Comparison of ENCODE assay signal across 8 mouse cellular contexts in genomic region chr3:68575636-68576340, GRCm38 (mm10).
DNase-seq lines count a peak whose midpoint lies in the region; ATAC-seq and TF ChIP-seq lines count a peak whose summit lies in the region.

No protein-coding gene starts in this region.

- peaks cover 39% of the 10 kb centered on the region for H3K4me1 ChIP-seq in limb, embryonic 12.5 days (replicated peaks)
- peaks cover 32% of the 10 kb centered on the region for H3K4me1 ChIP-seq in limb, embryonic 10.5 days
- peaks cover 46% of the 10 kb centered on the region for H3K4me1 ChIP-seq in forebrain, embryonic 14.5 days (ENCODE audit: control insufficient read depth, insufficient read depth, low read length)
- H3K4me1 ChIP-seq in midbrain, postnatal 0 days (ENCODE audit: insufficient read depth, low read length): peaks cover 19% of the 10 kb centered on the region

- H3K36me3 ChIP-seq in limb, embryonic 12.5 days: no peaks in the 10 kb centered on the region
- no peaks in the 10 kb centered on the region for H3K36me3 ChIP-seq in limb, embryonic 10.5 days
- H3K36me3 ChIP-seq in forebrain, embryonic 14.5 days (ENCODE audit: control insufficient read depth, insufficient read depth, low read length): no peaks in the 10 kb centered on the region
- H3K36me3 ChIP-seq in midbrain, postnatal 0 days (ENCODE audit: insufficient read depth, low read length): no peaks in the 10 kb centered on the region

- 68% methylated on average over 10 of the region's 10 CpGs for WGBS in limb, embryonic 12.5 days
- 68% methylated on average over 10 of the region's 10 CpGs for WGBS in limb, embryonic 10.5 days
- WGBS in forebrain, embryonic 14.5 days: 33% methylated on average over 10 of the region's 10 CpGs
- WGBS in midbrain, postnatal 0 days: 49% methylated on average over 10 of the region's 10 CpGs

- 0 out of 2 replicates have a peak, but pooled peaks cover 5% of the 10 kb centered on the region for H3K27me3 ChIP-seq in limb, embryonic 12.5 days
- peaks cover 13% of the 10 kb centered on the region; the same call in 1 of the 2 replicates for H3K27me3 ChIP-seq in limb, embryonic 10.5 days (ENCODE audit: low read depth, poor library complexity, severe bottlenecking)
- H3K27me3 ChIP-seq in forebrain, embryonic 14.5 days (replicated peaks; ENCODE audit: control insufficient read depth, insufficient read depth, low read length): no peaks in the 10 kb centered on the region
- H3K27me3 ChIP-seq in midbrain, postnatal 0 days (ENCODE audit: insufficient read depth, low read length): no peaks in the 10 kb centered on the region

- no peak overlapping the region for H3K9ac ChIP-seq in limb, embryonic 12.5 days (replicated peaks)
- H3K9ac ChIP-seq in forebrain, embryonic 14.5 days (ENCODE audit: low read length): 0 out of 2 replicates have a peak overlapping the region, but pooled peaks have one; percentile 0
- 0 out of 2 replicates have a peak overlapping the region, but pooled peaks have one; percentile 29 for H3K9ac ChIP-seq in midbrain, postnatal 0 days (replicated peaks; ENCODE audit: low read length, poor library complexity, severe bottlenecking)

- peak; percentile 57 for ATAC-seq in cerebellum, adult (ENCODE audit: insufficient number of reproducible peaks, low FRiP score, low TSS enrichment)
- ATAC-seq in limb, embryonic 12.5 days (ENCODE audit: insufficient number of reproducible peaks, insufficient read depth, low FRiP score, low TSS enrichment, low read depth): no peak
- no peak for ATAC-seq in forebrain, embryonic 14.5 days
- no peak for ATAC-seq in midbrain, postnatal 0 days (ENCODE audit: low FRiP score)
- no peak for ATAC-seq in megakaryocyte-erythroid progenitor cell, adult 5-6 weeks (replicated peaks; ENCODE audit: low FRiP score, low TSS enrichment, poor library complexity, severe bottlenecking)

- H3K4me2 ChIP-seq in limb, embryonic 12.5 days: peak overlapping the region; percentile 29; the same call in 1 of the 2 replicates
- H3K4me2 ChIP-seq in forebrain, embryonic 14.5 days (ENCODE audit: low read length): peak overlapping the region; percentile 71
- H3K4me2 ChIP-seq in midbrain, postnatal 0 days (ENCODE audit: low read depth, low read length, poor library complexity, severe bottlenecking): peak overlapping the region; percentile 54

- H3K9me3 ChIP-seq in limb, embryonic 12.5 days: no peaks in the 10 kb centered on the region
- H3K9me3 ChIP-seq in limb, embryonic 10.5 days (replicated peaks): no peaks in the 10 kb centered on the region
- no peaks in the 10 kb centered on the region for H3K9me3 ChIP-seq in forebrain, embryonic 14.5 days (replicated peaks; ENCODE audit: control insufficient read depth, low read length)
- H3K9me3 ChIP-seq in midbrain, postnatal 0 days (ENCODE audit: low read length): no peaks in the 10 kb centered on the region

- 0 out of 2 replicates have a peak overlapping the region, but pooled peaks have one; percentile 50 for H3K27ac ChIP-seq in limb, embryonic 12.5 days
- no peak overlapping the region; the same call in 1 of the 2 replicates for H3K27ac ChIP-seq in limb, embryonic 10.5 days
- peak overlapping the region; percentile 41; the same call in 1 of the 2 replicates for H3K27ac ChIP-seq in forebrain, embryonic 14.5 days (ENCODE audit: low read depth, low read length)
- H3K27ac ChIP-seq in midbrain, postnatal 0 days (ENCODE audit: low read depth, low read length): 0 out of 2 replicates have a peak overlapping the region, but pooled peaks have one; percentile 12

- no peak for DNase-seq in cerebellum, postnatal 4 days (ENCODE audit: low spot score in 2 of 2)
- no peak for DNase-seq in limb, embryonic 10.5 days (ENCODE audit: low spot score)
- DNase-seq in forebrain, embryonic 14.5 days (ENCODE audit: low spot score): peak; percentile 44
- DNase-seq in midbrain, postnatal 0 days (ENCODE audit: low spot score): no peak
- DNase-seq in left cerebral cortex, adult 9 months (ENCODE audit: low spot score in 2 of 2): no peak

- no peak for TF ChIP-seq CTCF in midbrain, postnatal 0 days (IDR thresholded peaks at IDR 0.05)

- no peak overlapping the region for H3K4me3 ChIP-seq in limb, embryonic 12.5 days (replicated peaks)
- H3K4me3 ChIP-seq in limb, embryonic 10.5 days: no peak overlapping the region
- no peak overlapping the region for H3K4me3 ChIP-seq in forebrain, embryonic 14.5 days (ENCODE audit: low read depth, low read length)
- H3K4me3 ChIP-seq in midbrain, postnatal 0 days (ENCODE audit: low read depth, low read length): no peak overlapping the region
